Mouse (Mus musculus) heart, embryonic 16.5 days (tissue): Measurements from ENCODE around the gene Slc22a15. TPM values are rescaled to one million over a fixed set of nuclear protein-coding genes. Genes with fewer than 3 reads are reported as not detected.

Source experiments
- ATAC-seq: fragments of 200-750 bp; cut with Nextera tagmentation; replicated peaks from 2 replicates; pipeline ENCODE4 v1.8.0; 2017; ENCODE audit warnings: moderate number of reproducible peaks; ENCODE audit not compliant: insufficient read depth, low FRiP score; ENCODE audit errors: extremely low read depth
- H3K27ac ChIP-seq: fragments of 300-500 bp; sonication (generic); 2 replicates; pipeline ENCODE4 v1.5.1; 2014; ENCODE audit warnings: mild to moderate bottlenecking, low read length, control low read depth, moderate library complexity
- H3K27me3 ChIP-seq: fragments of 300-500 bp; sonication (generic); 2 replicates; pipeline ENCODE4 v1.6.1; 2014; ENCODE audit warnings: low read length, mixed read lengths; ENCODE audit not compliant: control insufficient read depth, insufficient read depth
- H3K36me3 ChIP-seq: fragments of 300-500 bp; sonication (generic); 2 replicates; pipeline ENCODE4 v1.6.1; 2014; ENCODE audit not compliant: control insufficient read depth, insufficient read depth
- H3K4me1 ChIP-seq: fragments of 300-500 bp; sonication (generic); 2 replicates; pipeline ENCODE4 v1.6.1; 2014; ENCODE audit warnings: low read length, mixed read lengths; ENCODE audit not compliant: control insufficient read depth, insufficient read depth
- H3K4me2 ChIP-seq: fragments of 300-500 bp; sonication (generic); 2 replicates; pipeline ENCODE4 v1.6.1; 2014; ENCODE audit warnings: low read depth, mild to moderate bottlenecking, control low read depth, low read length
- H3K4me3 ChIP-seq: fragments of 300-500 bp; sonication (generic); 2 replicates; pipeline ENCODE4 v1.5.1; 2014; ENCODE audit warnings: mild to moderate bottlenecking, control low read depth, low read length
- H3K9ac ChIP-seq: fragments of 300-500 bp; sonication (generic); 2 replicates; pipeline ENCODE4 v1.6.1; 2014; ENCODE audit warnings: low read length, control low read depth
- H3K9me3 ChIP-seq: fragments of 300-500 bp; sonication (generic); replicated peaks from 2 replicates; pipeline ENCODE4 v1.6.1; 2016; ENCODE audit warnings: low read length; ENCODE audit not compliant: control insufficient read depth
- WGBS: fragments of 180-500 bp; shearing (Covaris S2); extraction: QIAGEN DNeasy Blood & Tissue Kit; methylation state at CpG from one replicate; pipeline ENCODE4 v1.1.7; 2014; 5-methylcytosine and 5-hydroxymethylcytosine counted together
- polyA plus RNA-seq: library from polyadenylated mRNA; unstranded; fragments of >200 nt; fragmentation: Nextera tagmentation; extraction: Ambion mirVana; gene quantifications from 2 replicates; pipeline ENCODE4 v1.2.1, GENCODE M21; 2015

Slc22a15 gene
- polyA plus RNA-seq, 1 experiment from 2014 or later, result 3.5 TPM

GRCm38 (mm10) chr3:101861856-101862255 is 62.4 kb downstream of the Slc22a15 start:
- no peak overlapping the region for H3K9ac ChIP-seq

GRCm38 (mm10) chr3:101860151-101860550 is 64.1 kb downstream of the Slc22a15 start:
- no peak for ATAC-seq
- H3K9ac ChIP-seq, result no peak overlapping the region
- H3K9me3 ChIP-seq, result no peaks in the 10 kb centered on the region
- H3K4me1 ChIP-seq, result no peaks in the 10 kb centered on the region
- H3K36me3 ChIP-seq, result peaks cover 14% of the 10 kb centered on the region
- no peak overlapping the region for H3K27ac ChIP-seq
- H3K4me3 ChIP-seq, result no peak overlapping the region
- H3K27me3 ChIP-seq, result no peaks in the 10 kb centered on the region
- WGBS, result 80% methylated on average over 7 of the region's 7 CpGs
- H3K4me2 ChIP-seq, result no peak overlapping the region

More at GRCm38 (mm10) chr3:101861856-101862255, 62.4 kb downstream of the Slc22a15 start:
- no peaks in the 10 kb centered on the region for H3K27me3 ChIP-seq
- no peaks in the 10 kb centered on the region for H3K4me1 ChIP-seq
- H3K36me3 ChIP-seq, result peaks cover 14% of the 10 kb centered on the region
- no peak overlapping the region for H3K27ac ChIP-seq
- ATAC-seq, result no peak
- WGBS, result 72% methylated on average over 3 of the region's 3 CpGs
- H3K9me3 ChIP-seq, result no peaks in the 10 kb centered on the region
- no peak overlapping the region for H3K4me2 ChIP-seq
- H3K4me3 ChIP-seq, result no peak overlapping the region

GRCm38 (mm10) chr3:101859740-101860139 is 64.5 kb downstream of the Slc22a15 start:
- ATAC-seq, result no peak
- Histone ChIP-seq H3K4me1 (no peaks in the 10 kb centered on the region), H3K9ac (no peak overlapping the region), H3K4me3 (no peak overlapping the region), H3K36me3 (peaks cover 14% of the 10 kb centered on the region), H3K9me3 (no peaks in the 10 kb centered on the region), H3K4me2 (no peak overlapping the region), H3K27ac (no peak overlapping the region), H3K27me3 (no peaks in the 10 kb centered on the region)
- WGBS, result 85% methylated on average over 7 of the region's 7 CpGs

GRCm38 (mm10) chr3:101854075-101854474 is 70.2 kb downstream of the Slc22a15 start:
- no peaks in the 10 kb centered on the region for H3K4me1 ChIP-seq
- no peaks in the 10 kb centered on the region for H3K9me3 ChIP-seq
- H3K27me3 ChIP-seq, result no peaks in the 10 kb centered on the region
- no peak for ATAC-seq
- H3K27ac ChIP-seq, result no peak overlapping the region
- H3K36me3 ChIP-seq, result 0 out of 2 replicates have a peak, but pooled peaks cover 2% of the 10 kb centered on the region
- WGBS, result 77% methylated on average over 1 of the region's 1 CpGs
- H3K4me3 ChIP-seq, result no peak overlapping the region
- H3K9ac ChIP-seq, result no peak overlapping the region
- H3K4me2 ChIP-seq, result no peak overlapping the region

- H3K27ac ChIP-seq, result no peak overlapping the region
- H3K9me3 ChIP-seq, result no peaks in the 10 kb centered on the region
- H3K27me3 ChIP-seq, result no peaks in the 10 kb centered on the region
- no peak overlapping the region for H3K9ac ChIP-seq
- H3K4me3 ChIP-seq, result no peak overlapping the region
- H3K4me2 ChIP-seq, result no peak overlapping the region
- 55% methylated on average over 6 of the region's 6 CpGs for WGBS
- no peaks in the 10 kb centered on the region for H3K4me1 ChIP-seq
- H3K36me3 ChIP-seq, result no peaks in the 10 kb centered on the region
- ATAC-seq, result no peak
Observed at GRCm38 (mm10) chr3:101851363-101851762, 72.9 kb downstream of the Slc22a15 start.

- Histone ChIP-seq H3K4me1 (no peaks in the 10 kb centered on the region), H3K4me3 (no peak within 1 kb of the TSS), H3K9ac (no peak within 1 kb of the TSS), H3K27me3 (no peaks in the 10 kb centered on the region), H3K36me3 (no peaks in the 10 kb centered on the region), H3K27ac (no peak within 1 kb of the TSS), H3K9me3 (no peaks in the 10 kb centered on the region), H3K4me2 (no peak within 1 kb of the TSS)
- no peak for ATAC-seq
- 76% methylated on average over 5 of the region's 5 CpGs for WGBS
Observed at GRCm38 (mm10) chr3:101848816-101849215, 75.4 kb downstream of the Slc22a15 start, which contains the start of gene Mab21l3. Mab21l3 (minus strand) TSS chr3:101848959.

GRCm38 (mm10) chr3:101846096-101846495 is 78.2 kb downstream of the Slc22a15 start:
- WGBS, result 79% methylated on average over 4 of the region's 4 CpGs
- H3K9ac ChIP-seq, result no peak overlapping the region

GRCm38 (mm10) chr3:101842372-101843094 is 81.7 kb downstream of the Slc22a15 start:
- H3K27ac ChIP-seq, result no peak overlapping the region
- ATAC-seq, result no peak
- H3K36me3 ChIP-seq, result no peaks in the 10 kb centered on the region
- no peak overlapping the region for H3K4me2 ChIP-seq
- no peak overlapping the region for H3K4me3 ChIP-seq
- no peaks in the 10 kb centered on the region for H3K27me3 ChIP-seq
- 74% methylated on average over 7 of the region's 7 CpGs for WGBS
- H3K9me3 ChIP-seq, result no peaks in the 10 kb centered on the region; the same call in 1 of the 2 replicates
- H3K9ac ChIP-seq, result no peak overlapping the region
- H3K4me1 ChIP-seq, result no peaks in the 10 kb centered on the region

More at GRCm38 (mm10) chr3:101846096-101846495, 78.2 kb downstream of the Slc22a15 start:
- Histone ChIP-seq H3K4me2 (no peak overlapping the region), H3K27me3 (no peaks in the 10 kb centered on the region), H3K9me3 (no peaks in the 10 kb centered on the region), H3K4me3 (no peak overlapping the region), H3K27ac (no peak overlapping the region), H3K4me1 (no peaks in the 10 kb centered on the region), H3K36me3 (no peaks in the 10 kb centered on the region)
- no peak for ATAC-seq

- H3K9ac ChIP-seq, result no peak overlapping the region
- no peaks in the 10 kb centered on the region; the same call in 1 of the 2 replicates for H3K9me3 ChIP-seq
- H3K27ac ChIP-seq, result no peak overlapping the region
- no peak overlapping the region for H3K4me3 ChIP-seq
- no peaks in the 10 kb centered on the region for H3K36me3 ChIP-seq
- H3K4me2 ChIP-seq, result no peak overlapping the region
- 84% methylated on average over 9 of the region's 9 CpGs for WGBS
- H3K4me1 ChIP-seq, result peaks cover 7% of the 10 kb centered on the region
- no peaks in the 10 kb centered on the region for H3K27me3 ChIP-seq
- no peak for ATAC-seq
Observed at GRCm38 (mm10) chr3:101839327-101839726, 84.9 kb downstream of the Slc22a15 start.
